Mouse (Mus musculus) gastrocnemius, adult 18-20 months (tissue): ENCODE results near the gene Agtpbp1. TPM values are rescaled to one million over a fixed set of nuclear protein-coding genes. Genes with fewer than 3 reads are reported as not detected.
"Not testable (repeated sequence)": the region's sequence is repeated elsewhere in the genome, so short reads cannot be mapped to it uniquely, and the experiment has no call there.

ENCODE experiments used
- DNase-seq: peaks from one replicate; pipeline ENCODE4 v3.0.0; 2021; ENCODE audit warnings: low spot score
- total RNA-seq, 2 experiments: library from RNA; stranded (reverse); gene quantifications; 2 replicates each; pipeline ENCODE4 v1.2.3; 2021

Agtpbp1 gene
- total RNA-seq, 2 experiments from 2014 or later, result 63.3 to 69.8 TPM

DNA sequence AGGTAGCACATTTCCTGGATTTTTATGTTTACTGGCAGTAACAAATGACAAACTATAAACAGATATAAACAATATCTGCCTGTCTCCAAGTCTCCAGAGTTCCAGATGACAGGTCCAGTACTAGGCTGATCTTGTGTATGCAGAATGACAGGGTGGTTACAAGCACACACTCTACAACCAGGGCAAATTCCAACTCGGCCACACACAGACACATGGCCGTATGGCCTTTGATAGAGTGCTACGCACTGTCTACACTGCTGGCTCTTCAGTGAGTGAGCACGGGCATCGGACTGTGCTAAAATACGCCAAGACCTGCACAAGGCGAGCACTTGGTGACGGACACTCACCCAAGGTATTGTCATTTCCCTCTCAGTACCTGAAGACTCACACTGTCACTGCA lies 97.7 kb downstream of the Agtpbp1 start:
- no peak for DNase-seq

DNA sequence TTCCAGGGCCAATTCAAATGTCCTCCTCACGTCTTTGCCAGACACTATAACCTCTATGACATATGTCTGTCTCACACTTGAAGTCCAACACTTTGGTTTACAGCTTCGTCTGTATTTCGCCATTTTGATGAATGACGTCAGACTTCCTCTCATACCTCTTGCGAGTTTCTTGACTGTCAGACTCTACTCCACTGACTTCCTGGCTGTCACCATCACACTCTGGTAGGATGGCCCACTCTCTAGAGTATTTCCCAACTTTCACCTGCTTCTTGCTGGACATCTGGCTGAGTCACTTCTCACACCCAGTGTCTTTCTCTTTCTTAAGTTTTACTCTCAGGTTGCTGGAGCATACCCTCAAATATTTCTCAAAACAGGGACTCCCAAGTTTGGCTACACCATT lies 98.8 kb downstream of the Agtpbp1 start:
- DNase-seq, result no peak

DNA sequence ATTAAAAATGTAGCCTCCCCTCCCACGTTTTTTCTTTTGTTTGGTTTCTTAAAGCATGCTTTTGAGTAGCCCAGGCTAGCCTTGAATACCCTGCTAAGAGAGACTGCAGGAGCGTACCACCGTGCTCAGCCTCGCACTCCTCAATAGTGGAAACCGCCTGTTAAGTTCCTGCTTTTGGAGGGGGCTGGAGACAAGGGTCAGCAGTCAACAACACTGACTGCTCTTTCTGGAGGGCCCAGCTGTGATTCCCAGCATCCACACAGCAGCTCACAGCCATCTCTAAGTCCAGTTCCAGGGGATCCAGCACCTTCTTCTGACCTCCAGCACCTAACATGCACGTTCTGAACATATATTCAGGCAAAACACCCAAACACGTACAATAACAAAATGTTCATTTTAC lies 99.6 kb downstream of the Agtpbp1 start:
- DNase-seq, result no peak

DNA sequence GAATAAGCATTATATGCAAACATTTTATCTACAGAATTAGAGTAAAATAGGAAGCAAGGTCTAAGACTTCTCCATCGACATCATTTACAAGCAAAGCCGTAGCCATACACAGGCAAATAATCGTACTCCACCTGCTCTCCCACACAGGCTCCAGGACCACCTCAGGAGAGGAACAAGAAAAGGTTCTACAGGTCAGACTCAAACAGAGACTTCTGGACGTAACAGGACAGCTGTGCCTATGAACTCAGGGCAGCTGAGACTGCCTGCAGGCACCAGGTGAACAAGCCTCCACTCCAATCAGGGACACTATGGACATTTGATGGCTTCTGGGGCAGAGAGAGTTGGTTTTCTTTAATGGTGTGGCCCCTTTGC lies 103.6 kb downstream of the Agtpbp1 start:
- no peak for DNase-seq

DNA sequence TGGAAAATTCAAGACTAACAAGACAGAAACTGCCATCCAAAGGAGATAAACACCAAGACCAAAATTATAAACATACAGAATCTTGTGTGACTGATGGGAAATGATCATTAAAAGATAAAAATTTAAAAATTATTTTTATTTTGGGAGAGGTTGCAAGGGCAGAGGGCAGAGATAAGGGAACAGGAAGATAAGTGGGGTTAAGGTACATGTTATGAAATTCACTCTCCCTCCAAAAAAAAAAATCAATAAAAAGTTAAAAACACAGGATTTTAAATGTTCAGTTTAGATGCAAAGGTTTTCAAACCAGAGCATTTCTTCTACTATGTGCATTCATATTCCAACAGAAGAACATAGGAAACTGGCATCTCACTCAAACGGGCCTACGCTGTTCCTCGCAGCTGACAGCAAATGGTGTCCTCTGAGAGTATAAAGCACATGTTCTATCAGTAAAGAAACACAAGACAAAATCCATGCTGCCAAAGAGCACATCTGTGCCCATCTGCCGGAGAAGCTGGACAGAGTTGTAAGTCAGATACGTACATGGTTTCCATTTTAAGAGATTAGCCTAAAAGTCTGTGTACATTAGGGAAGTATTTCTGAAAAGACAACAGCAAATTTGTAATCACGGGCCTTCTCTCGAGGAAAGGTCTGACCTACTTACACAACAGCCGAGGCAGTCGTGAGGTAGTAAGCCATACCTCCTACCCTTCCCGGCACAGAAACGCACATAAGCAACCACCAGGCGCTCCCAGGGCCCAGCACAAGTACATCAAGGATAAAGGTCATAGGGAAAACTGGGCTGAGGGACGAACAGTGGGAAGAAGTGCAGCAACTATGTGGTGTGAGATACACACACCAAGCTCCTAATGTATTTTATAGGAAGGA lies 104.2 kb downstream of the Agtpbp1 start:
- no peak for DNase-seq

DNA sequence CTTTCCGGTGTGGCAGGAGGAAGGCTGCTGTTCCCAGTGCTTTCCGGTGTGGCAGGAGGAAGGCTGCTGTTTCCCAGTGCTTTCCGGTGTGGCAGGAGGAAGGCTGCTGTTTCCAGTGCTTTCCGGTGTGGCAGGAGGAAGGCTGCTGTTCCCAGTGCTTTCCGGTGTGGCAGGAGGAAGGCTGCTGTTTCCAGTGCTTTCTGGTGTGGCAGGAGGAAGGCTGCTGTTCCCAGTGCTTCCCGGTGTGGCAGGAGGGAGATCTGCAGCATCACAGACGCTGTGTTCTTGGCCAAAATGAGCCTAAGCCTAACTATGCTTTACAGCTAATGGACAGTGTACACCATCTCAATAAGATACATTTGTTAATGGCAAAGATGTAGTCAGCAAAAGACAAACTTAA lies 107.1 kb downstream of the Agtpbp1 start:
- not testable (repeated sequence) for DNase-seq

DNA sequence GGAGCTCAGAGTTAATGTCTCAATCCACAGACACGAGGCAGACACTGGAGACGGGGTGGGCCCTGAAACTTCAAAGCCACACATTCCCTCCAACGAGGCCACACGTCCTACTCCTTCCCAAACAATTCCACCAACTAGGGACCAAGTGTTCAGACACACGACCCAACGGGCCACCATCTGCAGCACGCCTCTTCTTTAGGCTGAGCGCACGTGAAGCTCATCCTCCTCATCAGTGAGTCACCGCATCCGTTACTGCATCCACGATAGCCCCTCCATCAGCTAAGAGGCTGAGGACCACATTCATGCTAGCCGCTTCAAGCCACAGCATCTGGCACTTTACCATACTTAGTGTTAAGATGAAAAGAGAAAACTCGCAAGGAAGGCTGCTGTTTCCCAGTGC lies 107.6 kb downstream of the Agtpbp1 start:
- DNase-seq, result no peak

DNA sequence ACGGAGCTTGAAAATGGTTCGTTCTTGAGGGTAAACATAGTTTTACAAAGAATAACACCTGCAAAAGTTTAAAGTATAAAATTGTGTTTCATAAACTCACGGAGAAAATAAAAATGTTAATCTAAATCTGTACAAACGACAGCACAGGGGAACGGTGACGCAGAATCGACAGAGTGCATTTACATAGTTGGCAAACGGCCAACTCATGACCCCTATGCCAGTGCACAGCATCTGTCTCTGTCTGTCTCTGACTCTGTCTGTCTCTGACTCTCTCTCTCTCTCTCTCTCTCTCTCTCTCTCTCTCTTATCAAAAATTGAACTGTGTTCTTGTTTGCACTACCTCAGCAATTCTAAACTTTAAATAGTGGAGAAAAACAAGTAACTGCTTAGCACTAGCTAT lies 110.1 kb downstream of the Agtpbp1 start:
- DNase-seq, result no peak

DNA sequence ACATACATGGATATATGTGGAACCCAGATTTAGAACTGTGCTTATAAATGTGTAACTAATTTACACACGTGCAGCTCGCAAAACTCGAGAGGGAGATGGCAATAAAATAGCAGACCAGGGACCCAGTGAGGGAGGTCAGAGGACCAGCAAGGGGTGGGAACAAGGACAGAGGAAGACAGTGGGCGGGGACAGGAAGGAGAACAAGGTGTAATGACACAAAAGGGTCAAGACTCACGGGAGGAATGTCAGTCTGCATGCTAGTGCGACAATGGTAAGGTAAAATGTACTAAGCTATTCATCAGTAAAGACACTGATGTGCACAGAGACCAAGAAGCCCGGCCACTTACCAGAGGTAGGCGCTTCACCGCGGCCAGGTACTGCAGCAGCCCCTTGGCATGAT lies 111.7 kb downstream of the Agtpbp1 start:
- no peak for DNase-seq

DNA sequence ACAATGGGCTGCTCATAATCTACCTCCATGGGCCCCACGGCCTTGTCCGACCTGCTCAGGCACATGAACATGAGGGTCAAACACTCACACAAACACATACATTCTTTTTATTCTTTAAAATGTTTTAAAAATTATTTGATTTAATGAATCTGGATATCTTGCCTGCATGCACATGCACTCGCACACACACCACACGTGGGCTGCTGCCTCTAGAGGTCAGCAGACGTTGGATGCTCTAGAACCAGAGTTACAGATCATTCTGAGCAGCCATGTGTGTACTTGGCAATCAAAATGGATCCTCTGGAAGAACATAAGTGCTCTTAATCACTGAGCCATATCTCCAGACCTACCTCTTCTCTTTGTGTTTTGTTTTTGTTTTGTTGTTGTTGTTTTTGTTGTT lies 112.8 kb downstream of the Agtpbp1 start:
- DNase-seq, result no peak

DNA sequence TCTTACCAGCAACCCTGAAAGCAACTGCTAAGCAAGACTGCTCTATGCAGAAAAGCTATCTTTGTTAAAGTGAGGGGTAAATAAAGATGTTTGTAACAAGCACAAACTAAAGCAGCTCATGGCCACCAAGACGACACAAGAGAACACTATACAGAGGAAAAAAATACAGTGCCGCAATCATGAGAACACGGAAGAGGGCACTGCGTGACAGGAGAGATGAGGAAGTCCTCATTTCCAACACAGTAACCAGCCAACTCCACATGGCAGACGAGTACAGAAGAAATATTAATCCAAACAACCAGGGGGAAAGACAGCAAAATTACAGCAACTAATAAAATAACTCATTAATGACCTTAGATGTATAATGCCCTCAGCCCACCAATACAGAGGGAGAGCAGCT lies 115.3 kb downstream of the Agtpbp1 start:
- no peak for DNase-seq

DNA sequence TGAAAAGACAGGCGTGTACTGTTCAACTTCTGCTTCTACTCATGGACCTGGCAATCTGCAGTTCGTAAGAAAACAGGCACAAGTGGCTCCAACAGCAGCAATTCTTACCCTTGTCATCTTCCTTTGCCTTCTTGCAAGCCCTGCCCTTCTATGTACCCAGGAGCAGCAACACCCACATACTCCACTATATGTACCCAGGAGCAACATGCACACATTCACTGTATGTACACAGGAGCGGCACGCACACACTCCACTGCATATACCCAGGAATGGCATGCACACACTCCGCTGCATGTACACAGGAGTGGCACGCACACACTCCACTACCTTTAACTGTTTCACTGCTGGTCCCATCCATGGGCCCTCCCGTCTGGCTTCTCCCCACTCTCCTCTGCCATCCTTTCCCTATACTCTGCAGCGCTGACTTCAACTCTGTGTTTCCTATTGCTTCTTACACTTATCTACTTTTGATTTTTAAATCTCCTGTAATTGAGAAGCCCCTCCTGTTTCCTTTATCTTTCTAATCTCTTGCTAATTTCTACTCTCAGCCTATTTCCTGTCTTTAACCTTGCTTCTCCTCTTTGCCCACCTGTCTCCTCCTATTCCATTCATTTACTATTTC lies 116.7 kb downstream of the Agtpbp1 start:
- no peak for DNase-seq

DNA sequence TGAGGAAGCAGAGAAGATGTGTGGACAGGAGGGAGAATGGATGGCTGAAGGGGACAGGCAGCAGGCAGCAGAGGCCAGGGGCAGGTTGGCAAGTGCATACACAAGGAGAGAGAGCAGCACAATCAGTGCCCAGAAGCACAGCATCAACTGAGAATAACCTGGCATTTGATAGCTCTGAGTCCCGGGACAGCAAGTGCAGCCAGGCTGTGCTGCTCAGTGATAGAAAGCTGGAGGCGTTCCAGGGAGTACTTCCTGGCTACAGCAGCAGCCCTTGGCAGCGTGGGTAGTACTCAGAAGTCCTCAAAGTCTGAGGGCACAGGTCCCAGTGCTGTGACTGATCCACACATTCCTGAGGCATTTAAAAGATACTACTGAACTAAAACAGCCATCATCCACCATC lies 117.4 kb downstream of the Agtpbp1 start:
- peak; percentile 89 for DNase-seq

DNA sequence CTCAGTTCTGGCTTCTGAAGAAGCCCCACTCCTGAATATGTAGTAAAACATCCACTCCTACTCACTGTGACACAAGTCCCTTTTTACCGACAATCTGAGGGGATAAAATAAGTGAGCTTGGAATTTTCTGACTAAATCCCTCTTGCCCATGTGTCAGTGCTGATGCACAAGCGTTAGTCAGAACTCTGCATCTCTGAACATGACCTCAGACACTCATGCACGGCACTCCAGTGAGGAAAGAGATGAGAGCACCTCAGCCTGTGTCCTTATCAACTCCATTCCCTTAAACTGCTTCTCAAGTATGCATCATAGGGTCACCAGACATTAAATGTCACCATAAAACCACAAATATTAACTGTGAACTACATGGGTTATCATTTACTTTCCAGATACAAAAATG lies 124.1 kb downstream of the Agtpbp1 start:
- no peak for DNase-seq

DNA sequence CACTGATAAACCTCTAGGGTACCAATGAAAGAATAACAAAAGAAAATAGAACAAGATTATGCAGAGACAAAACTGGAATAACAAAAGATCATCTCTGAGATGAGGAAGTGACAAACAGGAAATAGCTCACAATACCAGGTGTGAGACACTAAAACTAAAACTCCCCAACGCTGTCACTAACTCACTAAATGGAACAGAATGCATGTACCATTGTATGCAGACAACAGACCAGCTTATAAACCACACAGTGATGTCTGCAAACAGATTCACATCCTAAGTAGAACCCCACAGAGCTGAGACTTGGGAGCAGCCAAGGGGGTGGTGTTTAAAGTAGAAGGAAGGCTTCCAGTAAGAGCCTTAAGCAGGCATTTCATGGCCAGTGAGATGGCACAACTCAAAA lies 128.8 kb downstream of the Agtpbp1 start:
- DNase-seq, result no peak

DNA sequence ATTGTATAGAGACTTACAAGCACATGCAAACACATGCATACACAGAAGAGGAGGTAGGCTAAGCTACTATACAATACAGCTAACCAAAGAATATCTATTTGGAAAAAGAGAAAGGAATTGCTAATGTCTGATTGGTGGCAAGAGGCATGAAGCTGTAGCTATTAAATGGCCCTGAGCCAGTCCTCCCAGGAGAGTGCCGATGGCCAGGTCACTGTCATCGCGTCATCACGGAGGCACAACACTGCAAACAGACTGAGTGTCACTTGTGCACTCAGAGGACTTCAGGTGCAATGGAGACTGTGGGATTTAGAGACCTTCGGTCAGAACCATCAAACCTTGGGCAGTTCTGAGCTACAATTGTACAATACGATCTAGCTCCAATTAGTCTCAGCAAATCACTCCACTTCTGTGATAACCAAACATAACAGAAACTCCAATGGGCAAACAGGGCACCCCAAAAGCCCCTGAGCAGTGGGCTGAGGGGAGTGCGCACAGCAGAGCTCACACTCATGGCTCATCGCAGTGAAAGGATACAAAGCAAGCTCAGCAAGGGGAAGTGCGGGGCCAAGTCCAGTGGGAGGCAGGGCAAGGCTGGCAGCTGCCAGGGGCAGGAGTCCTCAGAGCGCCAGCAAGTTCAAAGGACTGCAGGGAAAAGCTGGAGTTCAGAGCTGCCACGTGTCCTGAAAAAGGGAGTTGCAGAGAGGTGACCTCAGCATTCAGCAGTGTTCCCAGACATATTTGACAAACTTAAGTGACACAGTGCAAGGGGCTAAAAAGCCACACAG lies 130.8 kb downstream of the Agtpbp1 start:
- DNase-seq, result no peak

DNA sequence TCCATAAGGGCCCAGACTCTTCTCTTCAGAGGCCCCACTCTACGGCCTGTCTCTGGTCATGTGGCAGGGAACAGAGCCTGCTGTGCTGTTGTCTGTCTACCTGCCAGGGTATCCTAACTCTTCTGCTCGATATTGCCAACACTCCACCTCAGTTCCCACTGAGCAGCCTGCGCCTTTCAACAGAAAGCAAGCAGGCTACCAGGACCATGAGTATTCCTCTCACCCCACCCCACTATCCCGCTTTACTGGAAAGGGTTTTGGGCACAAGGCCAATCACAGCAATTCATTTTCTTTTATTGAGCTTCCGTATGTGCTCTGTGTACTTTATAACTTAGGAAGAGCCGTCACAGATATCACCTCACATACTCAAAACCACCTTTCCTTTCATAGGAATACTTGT lies 131.4 kb downstream of the Agtpbp1 start:
- no peak for DNase-seq

DNA sequence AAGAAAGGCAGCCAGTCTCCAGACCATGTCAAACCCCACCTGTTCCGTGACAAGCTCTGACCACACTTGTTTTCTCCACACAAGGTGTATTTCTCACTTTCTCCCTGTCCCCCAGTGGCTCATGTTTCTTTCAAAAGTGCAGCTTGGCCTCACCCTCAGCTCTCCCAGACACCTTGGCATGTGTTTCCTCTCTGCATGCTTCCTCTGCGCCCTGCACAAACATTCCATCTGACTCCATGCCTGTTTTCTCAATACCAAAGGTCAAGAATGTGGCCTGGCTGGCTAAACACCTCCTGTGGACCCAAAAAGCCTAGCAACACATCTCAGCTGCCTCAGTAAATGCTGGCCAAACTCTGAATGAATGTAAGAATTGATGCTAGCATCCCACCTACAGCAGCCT lies 132.0 kb downstream of the Agtpbp1 start:
- DNase-seq, result no peak

DNA sequence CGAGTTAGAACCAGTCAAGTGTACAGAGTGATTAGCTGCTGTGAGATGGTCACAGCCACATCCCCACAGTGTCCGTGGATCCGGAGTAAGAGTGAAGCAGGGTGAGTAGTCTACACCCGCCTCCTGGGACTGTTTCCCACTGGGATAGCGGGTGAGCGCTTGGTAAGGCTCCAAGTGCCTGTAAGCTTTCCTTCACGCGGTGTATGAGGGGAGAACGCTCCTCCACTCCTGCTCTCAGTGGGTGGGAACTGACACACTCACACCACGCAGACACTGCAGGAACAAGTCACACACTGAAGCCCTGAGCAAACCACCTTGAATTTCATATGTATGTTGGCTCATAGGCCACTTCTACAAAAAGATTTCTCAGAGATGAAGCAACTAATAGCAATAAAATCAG lies 134.2 kb downstream of the Agtpbp1 start:
- no peak for DNase-seq

DNA sequence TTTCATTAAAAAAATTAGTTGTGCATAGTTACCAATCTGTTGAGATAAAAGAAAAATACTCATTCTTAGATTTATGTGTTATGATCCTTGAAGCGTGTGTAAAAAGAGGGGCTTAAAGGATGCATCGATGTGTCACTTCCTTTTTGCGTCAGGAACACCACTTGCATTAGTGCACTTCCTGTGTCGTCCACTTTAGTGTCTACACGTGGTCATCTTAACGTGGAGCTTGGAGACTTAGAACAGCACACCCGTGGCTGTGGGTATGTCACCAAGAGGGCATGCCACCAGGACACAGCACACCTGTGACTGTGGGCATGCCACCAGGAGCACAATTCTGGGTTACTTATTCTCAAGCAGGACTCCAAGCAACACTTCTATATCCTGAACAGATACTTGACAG lies 137.9 kb downstream of the Agtpbp1 start:
- DNase-seq, result no peak

DNA sequence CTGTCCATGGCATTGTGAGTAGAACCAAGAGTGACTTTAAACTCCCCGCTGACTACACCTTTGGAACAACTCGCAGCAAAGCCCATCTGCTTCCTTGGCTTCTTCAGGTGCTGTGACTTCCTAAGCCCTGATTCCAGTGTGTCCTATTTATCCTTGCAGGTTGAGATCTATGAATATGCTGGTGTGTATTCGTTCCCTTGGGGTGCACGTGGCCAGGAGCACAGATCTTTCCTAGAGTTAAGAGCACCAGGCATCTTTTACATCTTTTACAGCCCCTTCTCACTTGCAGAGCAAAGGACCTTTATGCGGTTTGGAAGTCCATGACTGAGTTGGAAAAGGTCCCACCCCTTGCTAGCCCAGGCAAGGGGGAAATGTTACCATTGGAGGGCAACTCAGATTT lies 139.8 kb downstream of the Agtpbp1 start:
- no peak for DNase-seq

DNA sequence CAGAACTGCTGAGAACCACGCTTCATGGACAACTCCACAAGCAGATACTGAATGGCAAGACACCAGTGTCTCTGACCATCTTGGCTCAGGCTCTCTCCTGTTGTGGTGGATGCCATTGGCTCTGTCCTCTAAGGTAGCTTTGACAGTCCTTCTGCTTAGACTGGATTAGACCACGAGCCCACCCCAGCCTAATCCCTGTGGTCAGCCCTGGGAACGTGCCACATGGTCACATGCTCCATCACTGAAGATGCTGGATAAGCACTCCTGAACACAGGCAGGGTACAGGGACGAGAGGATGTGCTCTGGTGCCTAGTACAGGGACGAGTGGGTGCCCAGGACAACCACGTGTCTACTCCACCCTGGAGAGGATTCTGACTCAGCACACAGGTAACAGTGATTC lies 140.7 kb downstream of the Agtpbp1 start:
- no peak for DNase-seq

DNA sequence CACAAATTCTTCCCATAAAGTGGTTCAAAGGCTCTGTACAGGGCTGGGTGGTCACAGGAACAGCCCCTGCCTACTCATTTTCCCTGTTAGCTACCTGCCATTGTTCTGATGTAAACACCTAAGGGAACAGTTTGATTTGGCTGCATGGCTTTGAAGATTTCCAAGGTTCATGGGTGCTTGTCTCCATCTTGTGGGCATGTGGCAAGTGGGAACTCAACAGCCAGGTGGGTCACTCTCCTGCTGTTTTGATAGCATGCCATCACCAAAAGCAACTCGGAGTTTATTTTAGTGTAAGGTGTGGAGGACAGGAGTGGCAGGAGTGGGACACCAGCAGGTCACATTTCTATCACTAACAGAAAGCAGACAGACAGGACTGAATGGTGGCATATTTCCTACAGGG lies 145.3 kb downstream of the Agtpbp1 start:
- DNase-seq, result no peak
